Mouse (Mus musculus): ENCODE measurements around the gene Pacsin2. TPM values are rescaled to one million over a fixed set of nuclear protein-coding genes. Genes with fewer than 3 reads are reported as not detected.
"Not testable (repeated sequence)": the region's sequence is repeated elsewhere in the genome, so short reads cannot be mapped to it uniquely, and the experiment has no call there.

Pacsin2 gene
- polyA plus RNA-seq, 1 experiment, result 30.5 TPM

- Histone ChIP-seq H3K4me3 (ENCODE audit: control insufficient read depth, insufficient read depth, low read length) (no peak overlapping the region), H3K27me3 (ENCODE audit: control insufficient read depth, insufficient read depth, low read length) (no peaks in the 10 kb centered on the region), H3K27ac (ENCODE audit: control insufficient read depth, insufficient read depth, low read length) (no peak overlapping the region), H3K36me3 (ENCODE audit: control insufficient read depth, insufficient read depth, low read length) (no peaks in the 10 kb centered on the region), H3K4me1 (replicated peaks; ENCODE audit: control insufficient read depth, insufficient read depth, low read length) (no peaks in the 10 kb centered on the region)
- TF ChIP-seq CTCF (IDR thresholded peaks at IDR 0.05; ENCODE audit: borderline replicate concordance, control insufficient read depth, extremely low read depth, insufficient read depth, low read length, poor library complexity), result no peak
- no peak for TF ChIP-seq POLR2A (IDR thresholded peaks at IDR 0.05; ENCODE audit: control insufficient read depth, extremely low read depth, insufficient read depth, low read length, poor library complexity)
- no peak for DNase-seq
- WGBS, result 98% methylated on average over 2 of the region's 2 CpGs
These were observed 80.8 kb downstream of the Pacsin2 start for GRCm38 (mm10) chr15:83383633-83384032.

- H3K4me3 ChIP-seq (ENCODE audit: control insufficient read depth, insufficient read depth, low read length), result no peak overlapping the region
- no peak for DNase-seq
- WGBS, result 97% methylated on average over 5 of the region's 5 CpGs
- H3K27me3 ChIP-seq (ENCODE audit: control insufficient read depth, insufficient read depth, low read length), result no peaks in the 10 kb centered on the region
- H3K4me1 ChIP-seq (replicated peaks; ENCODE audit: control insufficient read depth, insufficient read depth, low read length), result no peaks in the 10 kb centered on the region
- TF ChIP-seq POLR2A (IDR thresholded peaks at IDR 0.05; ENCODE audit: control insufficient read depth, extremely low read depth, insufficient read depth, low read length, poor library complexity) (no peak), CTCF (IDR thresholded peaks at IDR 0.05; ENCODE audit: borderline replicate concordance, control insufficient read depth, extremely low read depth, insufficient read depth, low read length, poor library complexity) (no peak)
- no peak overlapping the region for H3K27ac ChIP-seq (ENCODE audit: control insufficient read depth, insufficient read depth, low read length)
- no peaks in the 10 kb centered on the region for H3K36me3 ChIP-seq (ENCODE audit: control insufficient read depth, insufficient read depth, low read length)
These were observed 81.3 kb downstream of the Pacsin2 start for GRCm38 (mm10) chr15:83383136-83383535.

GRCm38 (mm10) chr15:83382467-83382866 is 81.9 kb downstream of the Pacsin2 start:
- DNase-seq, result no peak
- no peak overlapping the region for H3K27ac ChIP-seq (ENCODE audit: control insufficient read depth, insufficient read depth, low read length)
- no peaks in the 10 kb centered on the region for H3K4me1 ChIP-seq (replicated peaks; ENCODE audit: control insufficient read depth, insufficient read depth, low read length)
- no peaks in the 10 kb centered on the region for H3K27me3 ChIP-seq (ENCODE audit: control insufficient read depth, insufficient read depth, low read length)
- WGBS, result 94% methylated on average over 4 of the region's 4 CpGs
- TF ChIP-seq POLR2A (IDR thresholded peaks at IDR 0.05; ENCODE audit: control insufficient read depth, extremely low read depth, insufficient read depth, low read length, poor library complexity) (no peak), CTCF (IDR thresholded peaks at IDR 0.05; ENCODE audit: borderline replicate concordance, control insufficient read depth, extremely low read depth, insufficient read depth, low read length, poor library complexity) (no peak)
- no peak overlapping the region for H3K4me3 ChIP-seq (ENCODE audit: control insufficient read depth, insufficient read depth, low read length)
- no peaks in the 10 kb centered on the region for H3K36me3 ChIP-seq (ENCODE audit: control insufficient read depth, insufficient read depth, low read length)

GRCm38 (mm10) chr15:83377153-83377552 is 87.3 kb downstream of the Pacsin2 start:
- no peaks in the 10 kb centered on the region for H3K4me1 ChIP-seq (replicated peaks; ENCODE audit: control insufficient read depth, insufficient read depth, low read length)
- DNase-seq, result no peak
- no peak overlapping the region for H3K27ac ChIP-seq (ENCODE audit: control insufficient read depth, insufficient read depth, low read length)
- no peaks in the 10 kb centered on the region for H3K27me3 ChIP-seq (ENCODE audit: control insufficient read depth, insufficient read depth, low read length)
- TF ChIP-seq POLR2A (IDR thresholded peaks at IDR 0.05; ENCODE audit: control insufficient read depth, extremely low read depth, insufficient read depth, low read length, poor library complexity) (no peak), CTCF (IDR thresholded peaks at IDR 0.05; ENCODE audit: borderline replicate concordance, control insufficient read depth, extremely low read depth, insufficient read depth, low read length, poor library complexity) (no peak)
- 74% methylated on average over 4 of the region's 4 CpGs for WGBS
- H3K36me3 ChIP-seq (ENCODE audit: control insufficient read depth, insufficient read depth, low read length), result no peaks in the 10 kb centered on the region; the same call in 1 of the 2 replicates
- H3K4me3 ChIP-seq (ENCODE audit: control insufficient read depth, insufficient read depth, low read length), result no peak overlapping the region

GRCm38 (mm10) chr15:83375136-83375535 is 89.3 kb downstream of the Pacsin2 start:
- Histone ChIP-seq H3K4me3 (ENCODE audit: control insufficient read depth, insufficient read depth, low read length) (no peak overlapping the region), H3K27me3 (ENCODE audit: control insufficient read depth, insufficient read depth, low read length) (no peaks in the 10 kb centered on the region), H3K36me3 (ENCODE audit: control insufficient read depth, insufficient read depth, low read length) (no peaks in the 10 kb centered on the region; the same call in 1 of the 2 replicates), H3K27ac (ENCODE audit: control insufficient read depth, insufficient read depth, low read length) (no peak overlapping the region), H3K4me1 (replicated peaks; ENCODE audit: control insufficient read depth, insufficient read depth, low read length) (no peaks in the 10 kb centered on the region)
- TF ChIP-seq POLR2A (IDR thresholded peaks at IDR 0.05; ENCODE audit: control insufficient read depth, extremely low read depth, insufficient read depth, low read length, poor library complexity), result no peak
- TF ChIP-seq CTCF (IDR thresholded peaks at IDR 0.05; ENCODE audit: borderline replicate concordance, control insufficient read depth, extremely low read depth, insufficient read depth, low read length, poor library complexity), result peak; percentile 56; the same call in 1 of the 2 replicates
- WGBS, result 79% methylated on average over 4 of the region's 4 CpGs
- peak; percentile 11 for DNase-seq

- no peak overlapping the region for H3K27ac ChIP-seq (ENCODE audit: control insufficient read depth, insufficient read depth, low read length)
- no peak overlapping the region for H3K4me3 ChIP-seq (ENCODE audit: control insufficient read depth, insufficient read depth, low read length)
- H3K27me3 ChIP-seq (ENCODE audit: control insufficient read depth, insufficient read depth, low read length), result no peaks in the 10 kb centered on the region
- H3K4me1 ChIP-seq (replicated peaks; ENCODE audit: control insufficient read depth, insufficient read depth, low read length), result no peaks in the 10 kb centered on the region
- TF ChIP-seq CTCF (IDR thresholded peaks at IDR 0.05; ENCODE audit: borderline replicate concordance, control insufficient read depth, extremely low read depth, insufficient read depth, low read length, poor library complexity), result no peak
- no peak for TF ChIP-seq POLR2A (IDR thresholded peaks at IDR 0.05; ENCODE audit: control insufficient read depth, extremely low read depth, insufficient read depth, low read length, poor library complexity)
- no peaks in the 10 kb centered on the region; the same call in 1 of the 2 replicates for H3K36me3 ChIP-seq (ENCODE audit: control insufficient read depth, insufficient read depth, low read length)
- DNase-seq, result no peak
These were observed 90.3 kb downstream of the Pacsin2 start for GRCm38 (mm10) chr15:83374076-83374475.

- not testable (repeated sequence) for H3K4me3 ChIP-seq (ENCODE audit: control insufficient read depth, insufficient read depth, low read length); DNase-seq
- 91% methylated on average over 4 of the region's 4 CpGs for WGBS
These were observed 95.7 kb downstream of the Pacsin2 start for GRCm38 (mm10) chr15:83368702-83369101.

More at GRCm38 (mm10) chr15:83368702-83369101, 95.7 kb downstream of the Pacsin2 start:
- H3K27ac ChIP-seq (ENCODE audit: control insufficient read depth, insufficient read depth, low read length); H3K36me3 ChIP-seq (ENCODE audit: control insufficient read depth, insufficient read depth, low read length); H3K4me1 ChIP-seq (replicated peaks; ENCODE audit: control insufficient read depth, insufficient read depth, low read length); H3K27me3 ChIP-seq (ENCODE audit: control insufficient read depth, insufficient read depth, low read length): not testable (repeated sequence)

All from thymus, adult 2 months (tissue).